Mouse (Mus musculus) E14TG2a.4 (cell line): ENCODE measurements around the gene Htr6.

Experiments
- CTCF ChIP-seq: conservative IDR thresholded peaks from 2 replicates; pipeline ENCODE4 v1.5.1; 2014; ENCODE audit warnings: low read length
- NANOG ChIP-seq: IDR thresholded peaks from 2 replicates; pipeline ENCODE4 v1.6.1; 2014; ENCODE audit warnings: borderline replicate concordance, low read length, mixed read lengths
- POU5F1 ChIP-seq: IDR thresholded peaks from 2 replicates; pipeline ENCODE4 v1.6.1; 2014; ENCODE audit warnings: low read length, borderline replicate concordance

- TF ChIP-seq CTCF: no peak
- TF ChIP-seq POU5F1: no peak
- no peak for TF ChIP-seq NANOG
These were observed 17.3 kb downstream of the Htr6 start for GRCm38 (mm10) chr4:139058029-139058428.
